In genomic region chr11:89408774-89409173, GRCm38 (mm10) we compare ENCODE assay signal across 28 mouse cellular contexts.
DNase-seq lines count a peak whose midpoint lies in the region; ATAC-seq lines count a peak whose summit lies in the region.
"Had no signal": no experiment of that assay in that cellular context is flagged by ENCODE, and none has a peak within 500 bp of the region (broad histone marks: within the 10 kb centered on the region; RNA-seq: fewer than 3 reads in every experiment).

No protein-coding gene starts in this region.

- no peaks in the 10 kb centered on the region for H3K36me3 ChIP-seq in kidney, embryonic 14.5 days (ENCODE audit: control insufficient read depth, insufficient read depth, low read length)
- H3K36me3 ChIP-seq in embryonic facial prominence, embryonic 12.5 days, result no peaks in the 10 kb centered on the region
- H3K36me3 ChIP-seq in intestine, embryonic 15.5 days, result no peaks in the 10 kb centered on the region
- no peaks in the 10 kb centered on the region for H3K36me3 ChIP-seq in limb, embryonic 15.5 days
- H3K36me3 ChIP-seq: forebrain, embryonic 10.5 days; forebrain, embryonic 15.5 days; heart, embryonic 10.5 days; hindbrain, embryonic 13.5 days; liver, embryonic 13.5 days; midbrain, embryonic 12.5 days; neural tube, embryonic 12.5 days had no signal

- no peak overlapping the region for H3K27ac ChIP-seq in kidney, embryonic 14.5 days (ENCODE audit: low read depth, low read length)
- H3K27ac ChIP-seq in embryonic facial prominence, embryonic 12.5 days, result peak overlapping the region; percentile 50
- peak overlapping the region; percentile 27; the same call in 1 of the 2 replicates for H3K27ac ChIP-seq in intestine, embryonic 15.5 days
- H3K27ac ChIP-seq in limb, embryonic 15.5 days, result peak overlapping the region; percentile 62
- H3K27ac ChIP-seq: forebrain, embryonic 10.5 days; forebrain, embryonic 15.5 days; heart, embryonic 10.5 days; hindbrain, embryonic 13.5 days; kidney, postnatal 0 days; liver, embryonic 13.5 days; midbrain, embryonic 12.5 days; neural tube, embryonic 12.5 days had no signal

- H3K9ac ChIP-seq in kidney, embryonic 14.5 days (ENCODE audit: low read depth, low read length), result no peak overlapping the region
- H3K9ac ChIP-seq in embryonic facial prominence, embryonic 12.5 days, result no peak overlapping the region
- H3K9ac ChIP-seq in intestine, embryonic 15.5 days, result no peak overlapping the region
- no peak overlapping the region for H3K9ac ChIP-seq in limb, embryonic 15.5 days
- H3K9ac ChIP-seq: forebrain, embryonic 15.5 days; hindbrain, embryonic 13.5 days; liver, embryonic 13.5 days; midbrain, embryonic 12.5 days; neural tube, embryonic 12.5 days had no signal

- no peaks in the 10 kb centered on the region; the same call in 1 of the 2 replicates for H3K27me3 ChIP-seq in kidney, embryonic 14.5 days (ENCODE audit: control insufficient read depth, insufficient read depth, low read length)
- no peaks in the 10 kb centered on the region for H3K27me3 ChIP-seq in embryonic facial prominence, embryonic 12.5 days
- H3K27me3 ChIP-seq in intestine, embryonic 15.5 days (replicated peaks), result no peaks in the 10 kb centered on the region
- H3K27me3 ChIP-seq in limb, embryonic 15.5 days, result no peaks in the 10 kb centered on the region
- H3K27me3 ChIP-seq: forebrain, embryonic 15.5 days; hindbrain, embryonic 13.5 days; liver, embryonic 13.5 days; midbrain, embryonic 12.5 days; neural tube, embryonic 12.5 days had no signal

- H3K4me2 ChIP-seq in kidney, embryonic 14.5 days (replicated peaks; ENCODE audit: low read depth, low read length), result no peak overlapping the region
- H3K4me2 ChIP-seq in embryonic facial prominence, embryonic 12.5 days (replicated peaks), result no peak overlapping the region
- H3K4me2 ChIP-seq in intestine, embryonic 15.5 days (replicated peaks), result no peak overlapping the region
- H3K4me2 ChIP-seq in limb, embryonic 15.5 days, result no peak overlapping the region
- H3K4me2 ChIP-seq: forebrain, embryonic 15.5 days; hindbrain, embryonic 13.5 days; liver, embryonic 13.5 days; midbrain, embryonic 12.5 days; neural tube, embryonic 12.5 days had no signal

- no peak for DNase-seq in kidney, adult 8-10 months
- DNase-seq in thymus, postnatal 10 days (ENCODE audit: low spot score in 2 of 2), result no peak
- DNase-seq in layer of hippocampus, postnatal 36 days, result no peak
- DNase-seq: adrenal gland, postnatal 14 days; cerebellum, adult 11 months; cerebellum, adult 9-10 months; cerebellum, postnatal 36 days; gastrocnemius, postnatal 25 days; heart, adult 11 months; heart, postnatal 36 days; left cerebral cortex, postnatal 4 days; liver, embryonic 13.5 days; lung, adult 18-20 months; thymus, adult 18-20 months; thymus, postnatal 36 days had no signal

- H3K9me3 ChIP-seq in kidney, embryonic 14.5 days (ENCODE audit: control insufficient read depth, low read length), result no peaks in the 10 kb centered on the region
- no peaks in the 10 kb centered on the region for H3K9me3 ChIP-seq in embryonic facial prominence, embryonic 12.5 days
- no peaks in the 10 kb centered on the region for H3K9me3 ChIP-seq in intestine, embryonic 15.5 days
- H3K9me3 ChIP-seq in limb, embryonic 15.5 days, result no peaks in the 10 kb centered on the region
- H3K9me3 ChIP-seq: forebrain, embryonic 10.5 days; forebrain, embryonic 15.5 days; heart, embryonic 10.5 days; hindbrain, embryonic 13.5 days; liver, embryonic 13.5 days; midbrain, embryonic 12.5 days; neural tube, embryonic 12.5 days had no signal

- no peaks in the 10 kb centered on the region for H3K4me1 ChIP-seq in kidney, embryonic 14.5 days (ENCODE audit: control insufficient read depth, insufficient read depth, low read length)
- H3K4me1 ChIP-seq in embryonic facial prominence, embryonic 12.5 days, result peaks cover 5% of the 10 kb centered on the region; the same call in 1 of the 2 replicates
- H3K4me1 ChIP-seq in intestine, embryonic 15.5 days (replicated peaks), result no peaks in the 10 kb centered on the region
- H3K4me1 ChIP-seq in limb, embryonic 15.5 days, result peaks cover 18% of the 10 kb centered on the region
- H3K4me1 ChIP-seq: forebrain, embryonic 10.5 days; forebrain, embryonic 15.5 days; heart, embryonic 10.5 days; liver, embryonic 13.5 days; midbrain, embryonic 12.5 days; neural tube, embryonic 12.5 days had no signal

- peak; percentile 69 for ATAC-seq in kidney, embryonic 14.5 days (ENCODE audit: low FRiP score, low TSS enrichment)
- no peak for ATAC-seq in embryonic facial prominence, embryonic 12.5 days (ENCODE audit: insufficient number of reproducible peaks, insufficient read depth, low FRiP score, low TSS enrichment)
- ATAC-seq in intestine, embryonic 15.5 days, result peak; percentile 68; the same call in 1 of the 2 replicates
- ATAC-seq in limb, embryonic 15.5 days (ENCODE audit: insufficient number of reproducible peaks, low FRiP score, low TSS enrichment, low read depth), result no peak
- no peak for ATAC-seq in megakaryocyte-erythroid progenitor cell, adult 5-6 weeks (replicated peaks; ENCODE audit: low FRiP score, low TSS enrichment, poor library complexity, severe bottlenecking)
- ATAC-seq: forebrain, embryonic 15.5 days had no signal

- WGBS in kidney, embryonic 14.5 days, result 58% methylated on average over 6 of the region's 6 CpGs
- 53% methylated on average over 6 of the region's 6 CpGs for WGBS in embryonic facial prominence, embryonic 12.5 days
- WGBS in intestine, embryonic 15.5 days, result 47% methylated on average over 6 of the region's 6 CpGs
- 46% methylated on average over 6 of the region's 6 CpGs for WGBS in limb, embryonic 15.5 days

- H3K4me3 ChIP-seq in kidney, embryonic 14.5 days (ENCODE audit: low read length), result no peak overlapping the region
- H3K4me3 ChIP-seq in embryonic facial prominence, embryonic 12.5 days, result no peak overlapping the region
- no peak overlapping the region for H3K4me3 ChIP-seq in intestine, embryonic 15.5 days (replicated peaks)
- no peak overlapping the region for H3K4me3 ChIP-seq in limb, embryonic 15.5 days
- H3K4me3 ChIP-seq: forebrain, embryonic 10.5 days; forebrain, embryonic 15.5 days; heart, embryonic 10.5 days; hindbrain, embryonic 13.5 days; liver, embryonic 13.5 days; midbrain, embryonic 12.5 days; myocyte; neural tube, embryonic 12.5 days had no signal

Comparison
In these comparisons a context has a peak if more than half of its experiments do, and no peak if none do; other contexts are left out.
1. ATAC-seq: peak in kidney, embryonic 14.5 days (single experiment) and intestine, embryonic 15.5 days (single experiment); none in embryonic facial prominence, embryonic 12.5 days (single experiment), limb, embryonic 15.5 days (single experiment) and megakaryocyte-erythroid progenitor cell, adult 5-6 weeks (single experiment).